Mouse (Mus musculus) cerebellum, adult 9-10 months (tissue): ENCODE measurements around the gene Prkca.

Experiments
- DNase-seq: peaks from one replicate; pipeline ENCODE4 v3.0.0; 2022

The Prkca gene

DNA sequence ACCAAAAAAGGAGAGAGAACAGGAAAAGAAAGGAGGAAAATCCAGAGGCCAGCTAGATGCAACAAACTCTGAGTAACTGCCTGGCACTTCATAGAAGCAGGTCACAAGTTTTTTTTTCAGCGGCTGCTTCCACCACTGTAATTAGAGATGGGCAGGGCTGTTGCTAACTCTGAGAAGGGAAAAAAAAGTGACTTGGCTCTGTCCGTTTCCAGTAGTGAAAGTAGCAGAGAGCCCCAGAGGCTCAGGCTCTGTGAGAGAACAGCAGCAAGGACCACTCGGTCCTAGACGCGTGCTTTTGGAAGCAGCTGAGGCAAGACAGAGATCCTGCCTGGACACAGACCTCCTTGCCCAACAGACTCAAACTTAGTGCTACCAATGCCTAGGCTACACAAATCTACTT is 7.3 kb downstream of the Prkca start:
- no peak for DNase-seq

DNA sequence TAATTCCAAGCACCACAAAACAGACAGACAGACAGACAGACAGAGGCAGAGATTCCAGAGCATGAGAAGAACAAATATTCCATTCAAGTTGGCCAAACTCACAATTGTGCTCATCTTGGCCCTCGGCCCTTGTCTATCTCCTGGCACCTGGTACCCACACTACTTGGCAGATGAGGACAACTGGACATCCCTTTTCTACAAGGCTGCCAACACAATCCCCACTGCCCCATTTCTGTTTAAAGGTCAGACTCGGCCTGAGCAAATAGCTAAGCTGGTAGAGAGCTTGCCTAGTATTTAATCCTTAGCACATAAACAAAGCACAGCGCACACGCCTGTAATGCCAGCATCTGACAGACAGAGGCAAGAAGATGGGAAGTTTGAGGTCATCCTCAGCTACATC is 8.2 kb downstream of the Prkca start:
- no peak for DNase-seq

DNA sequence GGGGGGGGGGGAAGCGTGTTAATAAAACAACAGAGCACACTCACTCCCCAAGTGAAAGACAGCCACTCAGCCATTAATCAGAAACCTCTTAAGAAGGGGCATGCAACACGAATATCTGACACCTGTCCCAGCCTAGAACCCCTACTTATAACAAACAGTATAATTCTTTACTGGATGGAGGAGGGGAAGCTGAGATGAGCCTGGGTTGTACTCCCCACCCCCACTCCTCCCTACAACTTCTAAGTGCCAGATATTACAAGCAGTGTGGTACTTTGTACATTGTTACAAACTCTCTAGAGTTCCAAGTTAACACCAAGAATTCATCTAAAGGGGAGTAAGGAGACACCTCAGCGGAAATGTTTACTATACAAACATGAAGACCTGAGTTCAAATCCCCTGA is 9.1 kb downstream of the Prkca start:
- DNase-seq: no peak

DNA sequence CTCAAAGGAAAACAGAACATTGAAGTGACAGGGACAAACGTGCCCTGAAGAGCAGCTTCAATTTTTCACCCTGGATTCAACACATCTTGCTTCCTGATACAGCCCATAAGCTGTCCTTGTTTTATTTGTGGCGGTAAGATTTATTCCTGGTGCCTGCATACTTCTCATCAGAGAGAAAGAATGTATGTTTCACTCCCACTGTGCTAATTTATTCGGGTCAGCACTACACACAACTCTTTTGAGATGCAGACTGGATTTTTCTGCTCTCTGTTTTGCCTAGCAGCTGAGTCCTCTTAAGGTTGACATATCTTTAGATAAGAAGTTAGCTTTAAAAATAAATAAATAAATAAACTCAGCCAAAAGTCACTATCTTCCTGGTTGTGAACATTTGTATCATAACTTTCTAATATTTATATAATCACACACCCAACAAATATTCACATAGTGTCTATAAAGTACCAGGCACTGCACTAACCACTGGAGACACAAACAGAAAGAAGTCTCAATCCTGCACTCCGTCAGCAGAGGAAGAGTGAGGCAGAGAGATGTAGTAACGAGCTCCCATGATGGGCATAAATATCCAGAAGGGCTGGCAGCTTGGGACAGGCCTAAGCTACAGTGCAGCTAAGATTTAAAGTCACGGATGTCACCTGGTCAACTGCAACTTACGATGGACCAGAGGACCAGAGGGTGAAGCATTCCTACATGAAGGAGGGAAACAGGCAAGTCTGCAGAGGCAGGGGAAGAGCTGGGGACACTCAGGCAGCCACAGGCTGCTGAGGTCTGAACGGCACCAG is 9.9 kb downstream of the Prkca start:
- DNase-seq: no peak

DNA sequence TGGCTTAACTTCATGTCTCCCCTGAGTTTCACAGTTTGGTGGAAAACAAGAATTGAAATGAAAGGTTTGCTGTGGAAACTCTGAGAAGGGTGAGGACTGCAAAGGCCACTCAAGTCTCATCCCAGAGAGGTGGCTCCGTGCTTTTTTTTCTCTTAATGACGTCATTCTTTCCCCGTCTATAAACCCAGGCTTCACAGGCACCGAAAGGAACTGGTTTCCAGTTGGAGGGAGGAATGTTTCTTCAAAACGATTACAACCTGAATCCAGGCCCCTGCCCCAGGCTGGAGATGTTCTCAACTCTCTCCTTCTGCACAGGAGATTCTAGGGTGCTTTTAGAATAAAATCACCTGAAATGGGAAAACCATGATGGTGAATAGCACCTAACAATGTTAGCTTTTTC is 10.7 kb downstream of the Prkca start:
- DNase-seq: no peak

DNA sequence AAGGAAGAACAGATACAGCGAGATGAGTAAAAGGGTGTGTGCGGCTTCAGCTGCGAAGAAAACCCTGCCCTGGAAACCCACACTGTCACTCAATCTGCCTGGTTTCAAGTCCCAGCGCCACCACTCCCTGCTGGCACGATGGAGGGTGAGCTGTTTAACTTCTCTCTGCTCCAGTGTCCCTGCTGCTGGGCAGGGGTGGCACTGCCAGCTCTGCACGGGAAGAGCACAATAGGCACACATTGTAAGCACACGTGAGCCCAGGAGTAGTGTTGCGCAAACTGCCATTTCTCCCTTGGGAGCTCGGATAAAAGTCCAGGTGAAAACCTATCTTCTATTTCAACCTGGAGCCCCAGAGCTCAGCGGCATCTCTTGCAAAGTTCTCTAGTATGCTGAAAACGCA is 12.9 kb downstream of the Prkca start:
- DNase-seq: no peak

DNA sequence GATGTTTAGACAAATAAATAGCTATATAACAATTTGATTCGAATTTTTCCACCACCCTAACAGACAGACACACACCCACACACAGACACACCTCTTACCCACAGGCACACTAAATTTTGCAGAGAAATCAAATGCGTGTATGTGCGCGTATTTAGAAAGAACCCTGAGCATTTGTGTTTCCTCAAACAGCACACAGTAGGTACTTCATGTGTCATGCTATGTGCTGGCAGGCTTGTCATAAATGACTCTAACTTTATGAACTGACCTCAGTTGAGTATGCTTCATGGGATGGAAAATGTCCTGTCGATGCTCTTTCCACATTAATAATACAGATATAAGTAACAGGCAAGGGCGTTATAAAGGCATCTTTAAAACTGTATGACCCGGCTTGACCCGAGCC is 17.8 kb downstream of the Prkca start:
- no peak for DNase-seq

DNA sequence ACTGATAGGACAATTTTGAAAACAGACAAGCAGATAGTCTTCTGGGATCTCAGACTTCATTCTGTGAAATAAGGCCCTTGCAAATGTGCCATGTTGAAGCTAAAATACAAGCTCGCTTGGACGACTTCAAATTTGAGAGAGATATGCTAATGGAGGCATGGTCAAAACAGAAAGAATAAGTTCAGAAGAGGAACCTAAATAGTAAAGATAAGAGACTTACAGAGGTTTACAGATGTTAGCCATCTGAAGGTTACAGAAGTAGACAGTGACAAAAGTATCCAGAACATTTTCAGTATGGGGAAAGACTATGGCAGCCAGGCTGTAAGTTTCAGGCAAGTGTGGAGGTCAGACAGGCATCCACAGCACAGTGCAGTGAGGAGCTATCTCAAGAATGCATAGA is 21.6 kb downstream of the Prkca start:
- DNase-seq: no peak

DNA sequence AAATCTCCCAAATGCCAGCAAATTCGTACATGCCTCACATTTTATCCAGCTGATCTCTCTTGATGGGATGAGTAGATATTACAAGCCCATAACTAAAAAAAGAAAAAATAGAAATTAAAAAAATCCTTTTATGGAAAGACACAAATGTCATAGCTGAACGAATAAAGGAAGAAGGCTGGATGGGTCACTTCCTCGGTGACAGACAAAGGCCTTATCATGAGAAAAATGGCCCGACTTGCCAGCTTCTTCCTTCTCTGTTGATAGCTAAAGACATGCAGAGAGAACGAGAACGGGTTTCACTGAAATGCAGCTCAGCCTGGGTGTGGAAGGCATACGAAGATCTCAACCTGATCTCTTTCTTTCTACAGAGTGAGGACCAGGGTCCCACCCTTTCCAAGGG is 23.2 kb downstream of the Prkca start:
- DNase-seq: no peak

DNA sequence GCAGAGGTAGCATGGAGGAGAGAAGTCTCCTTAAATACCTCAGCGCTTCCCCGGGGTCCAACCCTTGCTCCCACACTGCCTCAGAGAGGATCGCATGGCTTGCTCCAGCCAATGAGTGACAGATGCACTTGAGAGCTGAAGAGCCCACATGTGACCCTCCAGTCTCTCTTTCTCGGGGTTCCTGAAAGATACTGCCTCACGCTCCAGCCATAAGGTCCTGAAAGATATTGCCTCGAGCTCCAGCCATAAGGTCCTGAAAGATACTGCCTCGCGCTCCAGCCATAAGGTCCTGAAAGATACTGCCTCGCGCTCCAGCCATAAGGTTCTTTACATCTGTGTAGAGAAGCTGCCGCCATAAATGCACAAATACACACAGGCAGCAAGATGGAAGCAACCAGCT is 24.6 kb downstream of the Prkca start:
- no peak for DNase-seq

DNA sequence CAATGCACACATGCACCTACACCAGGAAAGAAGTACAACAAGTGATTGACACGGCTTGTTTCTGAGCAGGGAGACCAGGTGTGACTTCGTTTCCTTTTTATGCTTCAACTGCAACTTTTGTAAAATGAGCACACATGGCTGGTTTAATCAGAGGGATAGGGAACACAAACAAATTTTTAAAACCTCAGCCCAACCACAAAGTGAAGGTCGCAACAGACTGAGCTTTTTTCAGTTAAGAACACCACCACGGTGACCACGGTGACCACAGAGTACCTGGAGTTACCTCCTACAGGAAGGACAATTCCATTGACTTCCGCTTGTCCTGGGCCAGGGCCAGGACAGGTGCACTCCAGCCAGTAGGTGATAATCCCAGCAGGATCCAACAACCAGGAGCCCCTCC is 25.9 kb downstream of the Prkca start:
- DNase-seq: no peak

DNA sequence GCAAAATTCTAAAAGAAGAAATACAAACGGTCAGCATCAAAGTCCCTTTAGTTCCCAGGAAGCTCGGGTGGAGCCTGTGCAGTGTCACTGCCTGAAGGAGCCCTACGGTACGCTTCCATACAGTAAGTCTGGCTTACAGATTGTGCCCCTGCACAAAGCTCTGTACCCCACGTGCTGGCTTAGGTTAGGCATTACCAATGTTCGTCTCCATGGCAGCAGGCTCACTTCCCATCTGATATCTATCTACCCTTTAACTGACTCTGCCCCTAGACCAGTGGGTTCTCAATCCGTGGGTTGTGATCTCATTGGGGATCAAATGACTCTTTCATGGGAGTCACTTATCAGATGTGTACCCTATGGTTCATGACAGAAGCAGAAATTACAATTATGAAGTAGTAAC is 28.0 kb downstream of the Prkca start:
- DNase-seq: no peak

DNA sequence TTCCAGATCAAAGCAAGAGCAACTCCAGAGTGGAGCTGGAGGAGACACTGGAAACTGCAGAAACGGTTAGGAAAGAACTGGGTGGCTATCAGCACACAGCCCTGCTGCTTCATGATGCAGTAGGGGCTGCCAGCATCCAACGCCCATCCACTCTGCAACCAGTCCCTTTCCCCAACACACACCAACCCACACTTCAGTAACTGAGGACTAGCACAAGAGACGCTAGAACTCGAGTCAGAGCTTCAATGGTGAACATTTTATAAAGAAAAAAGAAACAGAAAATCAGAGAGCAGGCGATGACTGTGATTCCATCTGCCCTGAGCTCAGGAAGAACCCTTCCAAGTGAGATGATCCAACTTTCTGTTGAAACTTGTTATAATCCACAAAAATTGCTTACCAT is 31.2 kb downstream of the Prkca start:
- no peak for DNase-seq

DNA sequence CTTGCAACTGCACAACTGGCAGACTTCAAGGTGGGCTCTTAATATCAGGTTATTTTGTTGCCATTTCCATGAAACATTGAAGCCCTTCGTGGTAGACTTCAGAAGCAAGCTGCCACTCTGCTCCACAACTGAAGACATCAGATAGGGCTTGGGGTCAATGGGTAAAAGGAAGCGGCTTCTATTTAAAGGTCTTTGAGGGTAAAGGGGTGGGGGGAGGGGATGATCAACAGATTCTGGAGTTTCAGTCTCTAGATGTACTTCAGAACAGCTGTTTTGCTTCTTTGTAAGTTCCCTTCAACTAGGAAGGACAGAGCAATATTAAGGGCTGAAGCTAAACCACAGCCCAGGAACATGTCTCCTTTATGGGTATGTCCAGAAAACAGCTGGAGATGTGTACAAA is 31.8 kb downstream of the Prkca start:
- DNase-seq: no peak

DNA sequence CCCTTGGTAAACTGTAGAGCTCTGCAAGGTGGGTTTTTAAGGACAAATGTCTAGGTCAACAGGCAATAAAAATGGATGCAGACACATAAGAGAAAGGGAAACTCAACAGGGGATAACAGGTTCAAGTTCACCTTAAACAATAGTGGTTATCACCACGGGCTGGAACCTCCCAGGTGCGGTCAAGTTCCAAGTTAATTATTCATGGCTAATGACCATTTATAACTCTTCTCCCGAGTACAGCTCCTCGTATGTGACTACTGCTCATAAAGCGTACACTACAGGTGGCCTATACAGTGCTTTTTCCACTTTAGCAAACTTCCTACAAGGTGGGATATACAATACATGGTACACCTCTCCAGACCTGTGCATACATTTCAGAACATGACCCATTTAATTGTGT is 33.9 kb downstream of the Prkca start:
- no peak for DNase-seq

DNA sequence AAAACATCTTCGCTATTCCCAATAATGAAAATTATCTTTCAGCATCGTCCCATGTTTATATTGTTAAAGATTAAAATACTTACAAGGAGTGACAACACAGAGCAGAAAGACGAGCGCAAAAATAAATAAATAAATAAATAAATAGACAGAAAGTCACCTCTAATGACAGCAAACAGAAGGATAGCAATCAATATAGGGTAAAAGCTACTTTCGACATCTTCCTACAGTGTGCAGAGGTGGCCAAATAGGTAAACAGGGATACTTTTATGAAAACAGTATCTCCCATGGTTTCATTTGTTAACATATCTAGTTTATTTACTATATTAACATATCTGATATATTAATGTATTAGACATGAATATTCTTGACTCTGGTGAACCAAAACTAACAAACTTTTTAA is 35.5 kb downstream of the Prkca start:
- no peak for DNase-seq

DNA sequence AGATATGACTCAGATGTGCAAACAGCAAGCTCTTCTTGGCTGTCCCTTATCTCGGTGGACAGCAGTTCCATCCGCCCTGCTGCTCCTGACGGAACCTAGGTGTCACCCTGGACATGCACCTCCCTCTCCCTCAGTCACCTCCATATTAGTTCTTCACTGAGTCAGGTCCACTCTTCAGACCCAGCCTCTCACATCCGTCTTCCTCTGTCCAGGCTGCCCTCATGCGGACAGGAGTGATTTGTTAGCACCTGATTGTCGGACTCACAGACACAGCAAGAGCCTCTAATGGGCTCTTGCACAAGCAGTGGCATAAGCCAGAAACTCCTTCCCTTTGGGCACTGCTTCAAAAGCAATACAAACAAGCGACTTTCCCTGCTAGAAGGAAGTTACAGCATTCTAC is 36.5 kb downstream of the Prkca start:
- no peak for DNase-seq

DNA sequence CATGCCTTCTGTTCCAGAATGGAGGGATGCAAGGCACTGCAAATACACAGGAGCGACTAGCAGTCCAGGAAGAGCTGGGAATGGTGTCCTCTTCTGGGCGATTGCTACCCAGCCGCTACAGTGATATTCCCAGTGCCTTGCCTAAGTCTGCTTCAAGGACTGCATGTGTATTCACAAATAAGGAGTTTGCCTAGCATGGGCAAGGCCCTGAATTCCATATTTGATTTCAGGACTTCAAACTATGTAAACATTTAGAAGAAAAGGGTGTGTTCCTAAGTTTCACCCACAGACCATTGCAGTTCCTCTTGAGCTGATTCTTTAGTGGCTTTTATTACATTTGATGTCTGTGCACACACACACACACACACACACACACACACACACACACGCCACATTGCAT is 39.9 kb downstream of the Prkca start:
- DNase-seq: no peak

DNA sequence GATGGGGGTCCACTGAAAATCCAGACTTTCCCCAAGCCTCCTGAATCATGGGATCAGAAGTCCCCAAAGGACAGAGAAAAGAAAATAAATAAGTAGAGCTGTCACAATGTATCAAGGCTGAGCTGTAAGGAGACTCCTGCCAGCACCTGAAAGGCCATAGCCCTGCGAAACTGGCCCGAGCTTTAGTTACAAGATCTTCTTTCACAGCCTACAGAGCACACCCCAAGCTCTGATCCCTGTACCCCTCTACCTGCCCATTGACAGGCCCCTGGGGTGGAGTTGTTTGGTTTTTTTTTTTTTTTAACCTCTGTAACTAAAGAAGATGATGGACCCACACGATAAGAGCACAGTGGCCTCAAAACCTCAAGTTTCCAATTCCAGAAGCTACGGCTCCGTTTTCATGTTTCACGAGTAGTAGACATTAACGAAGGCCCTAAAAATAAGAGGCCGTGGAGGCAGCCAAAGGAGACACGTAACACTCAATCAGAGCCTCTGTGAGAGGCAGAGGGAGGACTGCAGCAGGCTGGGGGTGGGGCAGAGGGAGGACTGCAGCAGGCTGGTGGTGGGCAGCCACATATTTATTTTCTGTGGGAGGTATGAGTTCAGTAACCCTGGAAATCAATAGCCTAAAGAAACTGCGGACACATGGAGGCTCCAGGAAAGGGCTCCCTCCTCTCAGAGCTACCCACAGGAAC is 41.8 kb downstream of the Prkca start:
- DNase-seq: no peak

DNA sequence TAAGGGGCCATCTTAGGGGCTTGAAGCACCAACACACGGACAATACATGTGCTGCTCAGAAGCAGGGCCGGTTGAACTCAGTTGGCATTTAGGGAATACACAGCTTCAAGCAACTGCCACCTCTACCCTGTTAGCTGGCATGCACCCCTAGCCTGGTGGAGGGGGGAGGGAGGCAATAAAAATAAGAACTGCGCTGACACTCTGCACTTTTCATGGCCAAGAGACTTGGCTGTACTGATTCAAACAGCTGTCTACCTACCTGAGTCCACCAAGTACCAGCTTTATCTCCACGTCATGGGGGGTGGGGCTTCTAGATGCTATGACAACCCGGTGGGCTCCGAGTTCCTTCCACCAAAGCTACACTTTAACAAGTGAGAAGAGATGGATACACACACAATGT is 42.7 kb downstream of the Prkca start:
- DNase-seq: no peak

DNA sequence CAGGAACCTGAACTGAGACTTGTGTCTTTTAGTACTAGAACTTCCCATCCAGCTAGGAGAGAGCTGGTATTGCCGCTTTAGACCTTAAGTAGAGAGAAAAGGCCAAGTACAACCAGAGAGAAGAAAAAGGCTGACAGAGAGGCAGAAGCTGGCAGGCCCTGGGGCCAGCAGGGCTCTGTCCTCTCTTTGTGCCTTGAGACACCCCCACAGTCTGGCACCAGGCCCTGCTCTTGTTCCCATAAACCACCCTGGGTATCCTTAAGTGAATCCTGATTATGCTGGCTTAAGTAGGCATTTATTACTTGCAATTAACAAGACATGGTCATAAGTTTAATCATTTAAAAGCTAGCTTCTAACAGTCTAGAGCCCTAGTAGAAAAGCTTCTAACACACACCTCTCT is 43.3 kb downstream of the Prkca start:
- DNase-seq: peak; percentile 6

DNA sequence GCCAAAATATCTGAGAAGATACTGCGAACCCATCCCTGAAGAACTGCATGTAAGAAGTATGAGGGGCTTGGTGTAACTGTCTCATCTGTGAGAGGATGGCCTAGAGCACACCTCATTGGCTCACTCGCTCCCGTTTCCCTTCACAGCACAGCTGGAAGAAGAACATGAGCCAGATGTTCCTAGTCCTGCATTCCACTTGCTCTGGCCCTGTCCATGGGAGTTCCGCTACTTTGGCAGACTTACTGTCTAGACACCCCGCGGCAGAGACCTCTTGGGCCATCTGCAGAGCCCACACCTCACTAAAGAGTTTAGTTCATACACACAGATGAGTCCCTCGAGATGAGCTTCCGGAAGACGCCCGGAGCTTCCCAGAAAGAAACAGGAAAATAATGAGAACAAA is 43.8 kb downstream of the Prkca start:
- DNase-seq: no peak

DNA sequence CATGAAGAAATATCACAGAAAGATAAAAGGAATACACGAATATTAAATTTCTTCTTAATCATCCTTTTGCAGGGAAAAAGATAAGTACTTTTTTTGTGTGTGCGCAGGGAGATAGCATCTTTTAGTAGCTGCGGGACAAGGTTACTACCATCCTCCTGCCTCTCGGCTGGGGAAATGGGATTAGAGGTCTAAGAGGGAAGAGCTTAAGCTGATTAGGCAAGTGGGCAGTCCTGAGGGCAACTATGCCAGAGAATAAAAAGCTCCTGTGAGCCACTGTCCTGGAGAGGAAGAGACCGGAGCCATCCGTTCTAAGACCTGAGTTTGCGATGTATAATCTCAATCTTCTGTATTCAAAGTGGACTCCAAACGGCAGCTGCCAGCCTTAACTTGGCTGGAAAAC is 45.8 kb downstream of the Prkca start:
- DNase-seq: no peak

DNA sequence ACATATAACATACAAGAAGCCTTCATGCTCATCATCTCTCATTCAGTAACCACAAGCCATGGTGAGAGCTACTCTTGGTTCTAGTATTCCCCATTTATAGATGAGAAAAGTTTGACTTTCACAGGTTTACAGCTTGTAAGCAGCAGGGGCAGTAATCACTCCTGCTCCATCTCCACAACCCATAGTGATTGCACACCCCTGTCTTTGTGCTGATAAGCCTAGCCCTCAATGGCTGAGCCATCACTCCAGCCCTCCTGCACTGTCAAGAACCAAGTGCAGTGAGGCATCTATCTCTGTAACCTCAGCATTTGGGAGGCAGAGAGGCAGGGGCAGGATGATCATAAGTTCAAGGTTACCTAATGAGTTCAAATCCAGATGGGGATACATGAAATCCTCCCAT is 48.4 kb downstream of the Prkca start:
- no peak for DNase-seq

DNA sequence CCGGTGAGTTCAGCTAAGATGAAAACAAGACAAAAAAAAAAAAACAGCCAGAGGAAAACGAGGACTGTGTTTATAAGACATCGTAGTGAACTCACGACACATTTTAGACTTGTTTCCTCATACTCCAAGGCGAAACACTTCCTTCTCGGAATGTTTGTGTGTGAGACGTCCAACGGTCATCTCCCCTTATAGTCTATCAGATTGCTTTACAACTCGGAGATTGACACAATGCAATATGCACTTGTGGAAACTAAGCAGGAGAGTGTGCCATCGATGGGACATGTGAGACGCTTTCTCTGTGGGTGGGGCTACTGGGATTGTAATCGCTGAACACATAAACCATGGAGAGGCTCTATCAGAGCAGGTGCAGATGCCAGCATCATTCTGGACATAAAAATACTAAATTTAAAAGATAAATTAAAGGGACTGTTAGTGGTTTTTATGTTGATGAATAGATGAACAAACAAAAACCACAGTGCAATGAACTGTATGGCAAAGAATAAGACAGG is 49.4 kb downstream of the Prkca start:
- no peak for DNase-seq
